Mouse (Mus musculus) lung, postnatal 36 days (tissue): Measurements from ENCODE around the gene Nap1l2.
"Not testable (repeated sequence)": the region's sequence is repeated elsewhere in the genome, so short reads cannot be mapped to it uniquely, and the experiment has no call there.

ENCODE experiments used
- DNase-seq: peaks from one replicate; pipeline ENCODE4 v3.0.0; 2022; ENCODE audit warnings: mixed read lengths

The Nap1l2 gene

DNA sequence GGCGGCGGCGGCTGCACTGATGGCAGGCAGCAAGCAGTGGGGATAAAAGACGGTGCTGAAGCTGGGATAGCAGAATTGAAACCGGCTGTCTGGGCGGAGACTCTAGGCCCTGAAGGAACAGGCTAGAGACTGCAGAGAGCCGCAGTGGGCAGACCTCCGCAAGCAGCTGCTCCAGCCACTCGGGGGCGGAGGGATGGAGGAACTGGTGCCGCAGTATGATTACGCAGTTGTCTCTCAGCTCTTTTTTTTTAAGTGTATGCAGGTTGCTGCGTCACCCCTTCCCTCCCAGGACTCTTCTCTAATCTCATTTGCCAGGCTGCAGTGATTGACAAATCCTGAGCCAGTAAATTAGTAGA, at the start of gene Nap1l2:
Gene Nap1l2 (minus strand): TSS at position 210 of the 356 bp plus-strand sequence.
- DNase-seq, result peak; percentile 7

DNA sequence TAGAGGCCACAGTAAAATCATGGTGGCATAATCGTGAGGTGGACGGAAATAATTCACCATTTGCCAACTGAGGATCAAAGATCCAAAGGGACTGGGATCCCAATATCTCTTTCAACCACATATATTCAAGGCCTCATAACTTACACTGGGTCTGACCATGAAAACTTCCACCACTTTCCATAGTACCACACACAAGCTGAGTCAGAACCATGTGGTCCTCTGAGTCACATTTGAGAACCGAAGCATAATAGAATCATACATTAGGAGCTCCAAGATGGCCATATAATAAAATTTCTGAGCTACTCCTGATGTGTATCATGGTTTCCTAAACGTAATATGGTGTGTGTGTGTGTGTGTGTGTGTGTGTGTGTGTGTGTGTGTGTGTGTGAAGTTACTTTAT, 28.8 kb upstream of the Nap1l2 start:
- DNase-seq, result no peak

DNA sequence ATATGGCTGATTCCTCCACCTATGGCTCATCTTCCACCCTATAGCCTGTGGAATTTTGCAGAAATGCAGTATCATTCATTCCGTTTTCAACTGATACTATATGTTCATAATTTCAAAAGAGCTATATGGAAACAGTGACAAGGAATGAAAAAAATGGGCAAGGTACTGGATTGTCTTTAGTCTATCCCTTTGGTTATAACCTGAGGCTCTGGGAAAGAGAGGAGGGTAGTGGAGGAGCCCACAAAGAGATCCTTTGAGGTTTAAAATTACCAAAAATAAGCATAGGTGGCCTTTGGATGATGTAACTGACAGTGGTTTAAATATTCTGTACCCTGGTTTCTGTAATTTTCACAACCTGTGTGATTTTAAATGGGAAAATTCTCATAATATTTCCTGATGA, 389 bp upstream of the Nap1l2 start:
- DNase-seq, result no peak

DNA sequence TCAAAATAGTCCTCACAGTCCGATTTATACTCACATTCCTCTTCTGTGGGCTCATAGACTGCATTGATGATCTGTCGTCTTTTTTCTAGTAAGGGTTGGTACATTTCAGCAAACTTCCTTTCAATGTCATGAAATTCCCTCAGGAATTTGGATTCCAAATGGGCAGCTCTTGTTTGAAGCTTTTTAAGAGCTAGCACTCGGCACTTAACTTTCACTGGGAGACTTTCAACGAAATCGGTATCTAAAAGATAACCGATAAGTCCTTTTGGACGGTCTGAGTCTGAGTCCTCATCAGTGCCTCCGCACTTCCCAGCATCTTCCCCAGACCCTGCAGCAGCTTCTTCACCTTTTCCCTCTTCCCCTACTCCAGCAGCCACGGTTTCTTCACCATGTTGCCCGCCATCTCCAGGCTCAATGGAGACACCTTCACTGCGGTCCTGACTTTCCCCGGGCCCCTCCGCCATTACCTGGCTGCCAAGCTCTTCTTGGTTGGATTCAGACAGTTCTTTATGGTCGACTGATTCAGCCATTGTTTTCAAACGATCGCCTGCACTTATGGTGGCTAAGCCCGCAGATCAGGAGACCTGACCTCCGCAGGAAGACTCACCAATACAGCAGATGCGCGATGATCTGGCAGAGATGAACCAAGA, 534 bp downstream of the Nap1l2 start:
- DNase-seq, result no peak

DNA sequence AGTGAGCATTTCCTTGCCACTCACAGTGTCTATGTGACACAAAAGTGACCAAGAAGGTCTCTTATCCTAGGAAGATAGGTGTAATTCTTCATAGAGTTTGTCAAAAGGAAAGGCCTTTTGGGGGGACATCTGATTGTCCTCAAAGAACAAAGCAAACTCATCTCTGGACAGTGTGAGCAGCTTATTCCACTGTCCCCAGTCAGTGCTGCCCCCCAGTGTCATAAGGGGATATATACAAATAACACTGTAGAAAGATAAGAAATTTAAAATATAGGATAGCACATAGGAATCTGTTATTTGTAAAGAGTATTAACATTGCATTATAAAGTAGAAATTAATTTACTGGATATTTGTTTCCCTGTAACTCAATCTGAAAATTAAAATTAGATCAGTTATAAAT, 2.9 kb downstream of the Nap1l2 start:
- no peak for DNase-seq

DNA sequence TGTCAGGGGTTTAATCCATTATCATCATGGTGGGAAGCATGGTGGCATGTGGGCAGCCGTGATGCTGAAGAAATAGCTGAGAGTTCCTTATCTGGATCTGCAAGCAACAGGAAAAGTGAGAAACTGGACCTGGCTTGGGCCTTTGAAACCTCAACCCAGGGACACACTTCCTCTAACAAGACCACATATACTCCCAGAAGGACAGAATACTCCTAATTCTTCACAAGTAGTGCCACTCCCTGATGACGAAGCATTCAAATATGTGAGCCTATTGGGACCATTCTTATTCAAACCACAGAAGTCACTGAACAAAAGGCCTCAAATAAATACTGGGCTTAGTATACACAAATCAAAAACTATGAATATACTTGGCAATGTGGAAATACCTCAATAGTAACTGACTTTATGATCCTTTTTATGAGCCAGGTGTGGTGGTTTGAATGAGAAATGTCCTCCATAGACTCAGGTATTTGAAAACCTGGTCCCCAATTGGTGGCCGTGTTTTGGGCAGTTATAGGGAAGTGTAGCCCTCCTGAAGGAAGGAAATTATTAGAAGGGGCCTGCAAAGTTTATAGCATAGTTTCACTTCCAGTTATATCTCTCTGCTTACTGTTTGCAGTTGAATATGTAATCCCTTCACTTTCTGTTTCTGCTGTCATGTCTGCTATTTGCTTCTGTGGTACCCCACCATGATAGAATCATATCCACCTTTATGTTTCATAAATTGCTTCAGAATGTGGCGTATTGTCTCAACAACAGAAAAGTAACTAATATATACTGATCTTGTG, 6.5 kb downstream of the Nap1l2 start:
- DNase-seq, result no peak

DNA sequence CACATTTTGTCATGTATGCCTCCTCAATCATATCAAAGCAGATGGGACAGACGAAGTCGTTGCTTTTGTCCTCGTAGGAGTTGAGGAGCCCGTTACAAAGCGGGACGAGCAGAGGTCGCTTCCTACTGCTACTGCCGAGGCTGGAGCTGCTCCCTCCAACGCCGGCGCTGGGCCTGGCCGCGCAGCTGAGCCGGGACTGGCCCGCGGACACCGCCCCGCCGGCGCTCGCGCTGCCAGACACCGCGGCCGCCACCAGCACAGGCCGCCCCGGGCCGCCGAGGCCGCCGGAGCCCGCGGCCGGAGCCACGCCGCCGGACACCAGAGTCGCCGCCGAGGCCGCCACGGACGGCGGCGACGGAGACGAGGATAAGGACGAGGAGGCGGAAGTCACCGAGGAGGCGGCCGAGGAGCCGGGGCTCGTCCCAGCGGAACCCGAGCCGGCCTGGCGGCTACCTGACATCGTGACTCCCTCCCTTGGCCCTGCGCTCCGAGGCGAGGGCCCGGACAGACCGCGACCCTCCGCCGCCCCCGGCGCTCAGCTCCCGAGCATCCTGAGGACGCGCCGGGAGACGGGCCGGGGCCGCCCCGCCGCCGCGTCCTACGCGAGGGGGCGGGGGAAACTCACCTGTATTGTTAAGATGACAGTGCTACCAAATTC, 21.4 kb downstream of the Nap1l2 start:
- DNase-seq, result not testable (repeated sequence)

DNA sequence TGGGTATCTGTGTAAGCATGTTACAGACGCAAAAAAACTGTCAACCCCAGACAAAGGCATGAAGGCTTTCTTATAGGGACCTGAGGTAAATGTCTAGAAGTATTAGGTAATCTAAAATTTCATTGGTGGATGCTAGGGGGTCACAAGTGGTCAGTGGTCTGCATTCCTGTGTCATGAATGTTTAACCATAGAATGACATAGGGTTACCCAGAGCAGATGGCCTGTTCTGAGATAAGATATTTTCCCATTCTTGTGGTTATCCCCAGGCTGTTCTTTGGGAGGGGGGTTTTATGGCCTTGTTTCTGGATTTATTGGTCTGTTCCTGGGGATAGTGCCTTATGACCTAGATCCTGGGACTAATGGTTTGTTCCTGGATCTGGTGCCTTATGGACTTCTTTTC, 30.3 kb downstream of the Nap1l2 start:
- no peak for DNase-seq

DNA sequence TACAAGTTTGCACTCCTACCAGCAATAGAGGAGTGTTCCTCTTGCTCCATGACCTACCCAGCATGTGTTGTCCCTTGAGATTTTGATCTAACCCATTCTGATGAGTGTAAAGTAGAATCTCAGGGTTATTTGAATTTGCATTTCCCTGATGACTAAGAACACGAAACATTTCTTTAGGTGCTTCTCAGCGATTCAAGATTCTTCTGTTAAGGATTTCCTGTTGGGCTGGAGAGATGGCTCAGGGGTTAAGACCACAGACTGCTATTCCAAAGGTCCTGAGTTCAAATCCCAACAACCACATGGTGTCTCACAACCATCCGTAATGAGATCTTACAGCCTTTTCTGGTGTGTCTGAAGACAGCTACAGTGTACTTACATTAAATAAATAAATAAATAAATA, 47.9 kb downstream of the Nap1l2 start:
- no peak for DNase-seq
